Mouse (Mus musculus): Measurements from ENCODE around the gene Rnase12.

DNA sequence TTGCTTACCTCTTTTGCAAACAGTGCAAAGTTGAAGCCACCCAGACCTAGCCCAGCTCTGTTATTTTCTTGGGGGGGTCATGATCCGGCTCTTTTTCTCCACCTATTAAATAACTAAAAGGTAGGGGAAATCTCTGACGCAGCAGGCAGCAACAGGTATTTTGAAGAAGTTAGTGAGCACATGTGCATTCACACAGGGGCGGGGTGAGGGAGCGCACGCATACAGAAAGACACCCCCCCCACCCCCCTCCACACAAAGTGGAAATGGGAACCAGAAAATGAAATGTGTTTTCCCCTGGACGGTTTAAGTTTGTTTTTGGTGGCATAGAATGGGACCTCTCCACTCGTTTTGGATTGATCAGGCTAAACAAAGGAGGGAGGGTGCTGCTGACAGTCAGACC is 26.3 kb upstream of the Rnase12 start:
- no peak for TF ChIP-seq CTCF (IDR thresholded peaks at IDR 0.05; ENCODE audit: control insufficient read depth, insufficient read depth, insufficient replicate concordance, low read depth, low read length)
- no peak for TF ChIP-seq POLR2A (IDR thresholded peaks at IDR 0.05; ENCODE audit: control insufficient read depth, low read depth, low read length)
